Mouse (Mus musculus) large intestine, adult 2 months (tissue): ENCODE results near the gene Ctdspl. TPM values are rescaled to one million over a fixed set of nuclear protein-coding genes. Genes with fewer than 3 reads are reported as not detected.

Experiments
- DNase-seq: peaks from one replicate; pipeline ENCODE4 v3.0.0-alpha.2; 2012; ENCODE audit warnings: low read depth, low spot score
- WGBS: fragments of 180-500 bp; shearing (Covaris S2); methylation state at CpG from one replicate; pipeline ENCODE4 v1.1.7; 2018; 5-methylcytosine and 5-hydroxymethylcytosine counted together
- polyA plus RNA-seq: library from polyadenylated mRNA; depleted of rRNA; stranded (reverse); fragments of >200 nt; gene quantifications from 2 replicates; pipeline ENCODE4 v1.2.3, GENCODE M21; 2012

Gene Ctdspl
- polyA plus RNA-seq, 1 experiment, result 21.5 TPM

DNA sequence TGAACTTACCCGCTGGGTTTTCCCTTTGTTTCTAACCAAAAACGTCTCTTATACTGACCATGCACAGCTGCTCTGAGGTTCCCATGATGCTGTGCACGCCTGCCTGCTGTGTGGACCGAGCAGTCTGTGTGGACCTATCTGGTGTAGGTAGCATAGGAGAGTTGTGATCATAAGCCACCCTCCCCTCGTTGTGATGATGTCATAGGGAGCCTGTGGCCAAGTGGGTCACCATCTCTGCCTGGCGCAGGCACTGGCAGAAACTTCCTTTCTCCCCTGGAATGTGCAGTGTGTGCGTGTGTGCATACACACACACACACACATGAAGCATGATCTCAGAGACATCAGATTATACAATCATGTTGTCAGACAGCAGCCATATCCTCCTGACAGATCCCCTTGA is 50.3 kb downstream of the Ctdspl start:
- 82% methylated on average over 7 of the region's 7 CpGs for WGBS
- no peak for DNase-seq

DNA sequence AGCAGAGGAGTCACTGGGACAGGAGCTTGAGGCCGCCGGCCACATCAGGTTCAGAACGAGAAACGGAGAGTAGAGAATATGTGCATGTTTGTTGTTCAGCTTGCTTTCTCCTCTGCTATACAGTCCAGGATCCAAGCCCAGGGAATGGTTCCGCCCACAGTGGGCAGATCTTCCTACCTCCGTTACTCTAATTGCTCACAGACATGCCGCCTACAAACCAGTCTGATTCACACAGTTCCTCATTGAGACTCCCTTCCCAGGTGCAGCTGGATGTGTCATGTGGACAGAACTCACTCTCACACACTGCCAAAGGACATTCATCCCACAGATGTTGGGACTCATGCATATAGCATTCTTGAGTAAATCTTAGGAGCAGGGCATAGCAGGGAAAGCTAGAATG is 51.2 kb downstream of the Ctdspl start:
- DNase-seq, result no peak
- 94% methylated on average over 7 of the region's 7 CpGs for WGBS

DNA sequence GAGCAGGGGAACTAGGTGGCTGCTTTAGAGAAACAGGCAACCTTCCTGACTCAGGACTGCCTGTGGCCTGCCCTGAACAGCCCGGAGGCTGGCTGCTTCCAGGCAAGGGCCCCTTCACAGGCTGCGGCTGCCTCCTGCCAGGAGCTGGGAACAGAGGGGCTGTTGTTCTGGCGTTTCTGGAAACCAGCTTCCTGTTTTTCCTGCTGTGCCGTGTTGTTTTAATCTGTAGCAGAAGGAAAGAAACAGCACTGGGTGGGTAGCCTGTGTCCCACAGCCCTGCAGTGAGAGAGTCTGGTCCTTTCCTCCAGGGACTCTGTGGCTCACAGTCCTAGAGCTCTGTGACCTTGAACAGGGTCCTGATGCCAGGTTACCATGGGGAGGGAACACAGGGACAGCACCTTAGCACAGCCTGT is 54.2 kb downstream of the Ctdspl start:
- no peak for DNase-seq
- 21% methylated on average over 4 of the region's 4 CpGs for WGBS

DNA sequence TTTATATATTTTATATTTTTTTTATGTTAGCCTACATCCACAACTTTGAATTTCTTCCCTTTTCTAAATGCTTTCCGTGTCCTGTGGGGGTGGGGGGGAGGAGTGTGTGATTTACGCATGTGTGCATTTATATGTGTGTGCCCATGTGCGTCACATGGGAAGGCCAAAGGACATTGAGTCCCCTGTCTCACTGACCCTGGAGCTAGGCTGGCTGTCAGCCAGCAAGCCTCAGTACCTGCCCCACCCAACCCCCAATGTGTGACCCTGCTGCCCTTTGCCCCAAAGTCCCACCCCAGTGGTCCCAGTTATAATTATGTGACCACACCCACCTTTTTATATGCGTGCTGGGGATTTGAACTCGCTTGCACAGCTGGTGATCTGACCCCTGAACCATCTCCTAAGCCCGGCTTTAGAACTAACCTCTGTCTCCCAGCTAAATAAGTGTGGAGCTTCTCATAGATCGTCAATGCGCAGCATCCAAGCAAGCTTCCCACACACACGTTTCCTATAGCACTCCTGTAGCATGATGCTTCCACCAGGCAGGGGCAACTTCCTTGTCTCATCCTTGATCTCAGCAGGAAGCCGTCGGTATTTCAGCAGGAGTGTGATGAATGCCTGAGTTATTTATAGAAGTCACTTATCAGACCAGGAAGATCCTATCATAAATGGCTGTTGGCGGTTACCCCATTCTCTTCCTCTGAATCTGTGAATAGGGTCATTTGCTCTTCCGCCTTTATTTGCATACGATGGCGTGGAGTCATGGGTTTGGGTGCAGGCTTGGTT is 58.6 kb downstream of the Ctdspl start:
- DNase-seq, result peak; percentile 25
- 30% methylated on average over 15 of the region's 15 CpGs for WGBS

DNA sequence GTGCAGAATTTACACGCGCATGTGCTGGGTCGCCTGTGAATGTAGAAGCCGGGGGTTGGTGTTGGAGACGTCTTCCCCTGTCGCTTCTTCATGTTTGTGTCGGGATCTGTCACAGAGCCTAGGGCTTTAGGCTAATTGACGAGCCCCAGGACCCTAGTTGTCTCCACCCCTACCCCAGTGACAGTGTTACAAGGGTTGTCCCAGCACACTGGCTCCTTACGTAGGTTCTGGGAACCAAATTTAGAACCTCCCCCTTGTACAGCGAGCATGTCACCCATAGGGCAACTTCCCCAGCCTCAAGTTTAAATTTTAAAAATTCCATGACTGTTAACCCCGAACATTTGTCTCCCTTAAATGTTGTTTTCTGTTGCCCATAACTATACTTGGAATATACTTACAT is 60.0 kb downstream of the Ctdspl start:
- DNase-seq, result no peak
- 88% methylated on average over 11 of the region's 11 CpGs for WGBS

DNA sequence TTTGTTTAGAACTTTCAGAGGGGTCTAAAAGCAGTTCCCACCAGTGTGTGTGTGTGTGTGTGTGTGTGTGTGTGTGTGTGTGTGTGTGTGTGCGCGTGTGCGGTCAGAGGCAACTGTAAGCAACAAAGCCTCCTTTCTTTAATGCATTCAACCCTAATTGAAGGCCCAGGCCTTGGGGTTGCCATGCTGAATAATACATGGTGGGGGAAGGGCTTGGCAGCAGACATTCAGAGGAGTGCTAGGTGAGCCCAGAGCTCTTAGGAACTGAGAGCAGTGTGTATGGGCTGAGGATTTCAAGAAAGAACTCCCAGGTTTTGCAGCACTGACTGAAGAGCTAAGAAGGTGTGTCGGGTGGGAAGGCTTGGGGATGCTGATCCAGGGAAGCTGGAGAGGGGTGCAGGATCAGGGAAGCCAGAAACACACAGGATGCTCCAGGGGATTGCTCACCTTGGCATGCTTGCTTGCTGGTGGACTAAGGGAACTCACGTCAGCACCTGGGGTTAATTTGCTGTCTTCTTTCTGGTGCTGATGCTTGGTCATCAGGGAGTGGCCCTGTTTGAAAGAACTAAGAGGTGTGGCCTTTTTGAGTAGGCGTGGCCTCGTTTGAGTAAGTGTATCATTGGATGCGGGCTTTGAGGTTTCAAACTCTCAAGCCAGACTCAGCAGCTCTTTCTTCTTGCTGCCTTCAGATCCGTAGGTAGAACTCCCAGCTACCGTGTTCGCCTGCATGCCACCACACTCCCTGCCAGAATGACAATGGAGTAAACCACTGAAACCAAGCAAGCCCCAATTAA is 62.7 kb downstream of the Ctdspl start:
- DNase-seq, result no peak
- WGBS, result 84% methylated on average over 11 of the region's 11 CpGs

DNA sequence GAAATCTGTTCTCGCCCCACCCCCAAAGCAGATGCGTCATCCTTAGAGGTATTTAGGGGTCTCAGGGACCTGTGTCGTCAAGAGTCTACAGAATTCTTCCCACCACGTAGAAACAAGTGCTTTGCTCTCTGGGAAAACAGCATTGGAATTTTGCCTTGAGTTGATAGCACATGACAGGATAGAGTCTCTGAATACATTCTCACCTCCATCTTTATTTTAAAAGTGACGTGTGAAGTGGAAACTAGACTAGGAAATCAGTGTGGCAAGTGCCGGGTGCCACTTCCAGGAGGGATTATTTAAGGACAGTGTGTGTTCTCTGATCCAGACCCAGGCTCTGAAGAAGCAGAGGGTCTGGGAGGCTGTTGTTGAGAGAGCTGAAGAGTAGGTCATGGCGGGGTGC is 64.2 kb downstream of the Ctdspl start:
- 92% methylated on average over 7 of the region's 7 CpGs for WGBS
- no peak for DNase-seq

DNA sequence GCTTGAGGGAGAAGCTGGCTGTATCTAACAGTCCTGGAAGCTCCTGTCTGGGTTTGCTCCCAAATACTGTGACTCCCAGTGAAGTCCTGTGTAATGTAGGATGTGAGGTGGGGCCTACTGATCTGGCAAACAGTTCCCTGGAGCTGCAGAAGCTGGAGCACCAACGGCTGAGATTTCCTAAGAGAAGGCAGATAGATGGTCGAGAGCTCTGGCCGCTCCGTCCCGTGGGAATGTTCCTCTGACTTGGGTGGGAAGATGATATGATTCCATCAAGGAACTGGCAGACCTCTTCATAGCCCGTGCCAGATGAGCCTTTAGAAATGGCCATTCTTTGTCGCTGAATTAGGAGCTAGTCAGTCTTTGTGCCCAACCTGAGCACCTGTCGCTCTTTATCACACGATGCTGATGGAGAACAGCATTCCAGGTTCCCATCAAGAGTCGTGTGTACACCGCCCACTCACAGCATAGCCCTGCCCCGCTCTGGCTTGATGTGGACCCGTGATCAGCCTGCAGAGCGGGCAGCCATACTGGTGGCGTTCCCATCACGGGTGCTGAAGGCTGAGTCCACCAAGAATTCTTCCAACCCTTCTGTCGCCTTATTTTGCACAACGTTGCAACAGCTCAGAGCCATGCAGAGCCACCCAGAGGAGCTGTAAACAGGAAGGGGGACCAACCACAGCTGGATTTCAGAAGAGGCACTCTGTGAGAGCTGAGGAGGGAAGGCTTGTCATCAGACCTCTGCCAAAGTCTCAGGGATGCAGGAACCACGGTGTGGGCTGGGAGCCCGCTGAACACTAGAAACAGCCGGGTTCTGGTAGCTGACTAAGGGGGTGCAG is 65.7 kb downstream of the Ctdspl start:
- 83% methylated on average over 21 of the region's 21 CpGs for WGBS
- DNase-seq, result no peak

DNA sequence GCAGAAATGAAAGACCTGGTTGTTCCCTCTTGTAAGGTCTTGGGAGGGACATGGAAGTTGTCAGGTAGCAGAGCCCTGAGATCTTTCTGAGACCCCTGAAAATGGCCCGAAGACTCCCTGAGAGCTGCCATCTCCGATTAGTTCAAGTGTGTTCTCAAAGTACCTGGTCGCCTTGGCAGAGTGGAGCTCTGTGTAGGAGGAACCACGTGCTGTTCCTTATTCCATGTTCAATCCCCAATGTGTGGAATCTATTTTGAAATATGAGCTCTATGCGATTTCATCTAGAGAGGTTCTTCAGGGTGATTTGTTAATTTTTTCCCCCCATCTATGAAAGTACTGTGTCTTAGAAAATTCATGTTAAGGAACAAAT is 66.3 kb downstream of the Ctdspl start:
- DNase-seq, result no peak
- WGBS, result 92% methylated on average over 5 of the region's 5 CpGs

DNA sequence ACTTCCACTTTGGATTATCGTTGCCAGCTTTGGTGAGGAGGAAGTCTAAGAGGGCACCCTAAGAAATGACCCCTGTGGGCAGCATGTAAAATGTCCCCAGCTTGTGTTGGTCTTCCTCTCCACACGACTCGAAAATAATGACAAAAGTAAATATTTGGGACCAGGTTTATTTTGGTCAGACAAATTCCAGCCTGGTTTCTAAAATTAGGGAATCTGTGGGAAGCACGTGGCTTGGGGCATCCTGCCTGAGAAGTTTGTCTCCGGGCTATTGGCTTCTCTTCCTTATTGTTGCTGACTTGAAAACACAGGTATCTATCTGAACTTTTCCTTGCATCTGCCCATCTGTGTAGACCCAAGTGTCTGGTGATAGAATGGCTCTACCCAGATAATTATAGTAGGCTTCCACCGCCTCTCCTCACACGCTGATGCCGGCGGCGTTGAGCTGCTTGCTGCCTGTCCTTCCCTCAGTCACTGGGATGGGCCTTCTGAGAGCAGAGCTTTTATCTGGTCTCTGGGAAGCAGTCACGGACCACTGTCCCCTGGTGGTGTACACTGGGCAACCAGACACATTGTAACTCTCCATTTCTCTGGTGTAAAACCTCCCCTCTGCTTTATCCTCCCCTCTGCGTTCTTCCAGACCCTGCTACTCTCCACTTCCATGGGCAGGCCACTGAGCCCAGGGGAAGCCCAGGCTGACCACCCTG is 68.4 kb downstream of the Ctdspl start:
- 65% methylated on average over 12 of the region's 12 CpGs for WGBS
- DNase-seq, result no peak

DNA sequence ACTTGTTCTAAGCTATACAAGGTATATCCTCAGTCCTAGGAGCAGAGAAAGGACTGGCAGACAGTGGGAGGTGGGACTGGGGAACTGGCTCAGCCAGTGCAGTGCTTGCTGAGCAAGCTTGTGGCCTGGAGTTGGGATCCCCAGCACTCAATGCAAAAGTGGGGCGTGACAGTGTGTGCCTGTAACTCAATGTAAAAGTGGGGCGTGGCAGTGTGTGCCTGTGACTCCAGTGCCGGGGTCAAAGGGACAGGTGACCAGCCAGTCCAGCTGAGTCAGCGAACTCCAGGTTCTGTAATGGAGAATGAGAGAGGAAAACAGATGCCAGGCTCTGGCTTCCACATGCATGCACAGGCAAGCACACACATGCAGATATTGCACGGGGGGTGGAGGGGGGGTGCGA is 69.3 kb downstream of the Ctdspl start:
- peak; percentile 22 for DNase-seq
- 57% methylated on average over 6 of the region's 6 CpGs for WGBS

DNA sequence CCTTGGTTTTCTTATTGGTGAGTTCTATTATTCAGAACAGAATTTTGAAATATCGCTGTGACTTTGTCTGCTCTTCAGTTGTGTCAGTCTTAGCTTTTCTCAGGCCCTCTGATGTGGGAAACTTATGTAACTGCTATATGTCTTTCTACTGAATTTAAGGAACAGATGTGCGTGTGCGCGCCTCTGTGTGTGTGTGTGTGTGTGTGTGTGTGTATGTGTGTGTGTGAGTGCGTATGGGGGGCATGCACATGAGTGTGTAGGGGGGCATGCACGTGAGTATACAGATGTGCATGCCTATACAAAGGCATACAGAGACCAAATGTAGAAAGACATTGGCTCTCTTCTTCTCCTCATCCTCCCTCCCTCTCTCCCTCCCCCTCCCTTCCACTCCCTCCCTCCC is 71.0 kb downstream of the Ctdspl start:
- no peak for DNase-seq
- 97% methylated on average over 6 of the region's 6 CpGs for WGBS

DNA sequence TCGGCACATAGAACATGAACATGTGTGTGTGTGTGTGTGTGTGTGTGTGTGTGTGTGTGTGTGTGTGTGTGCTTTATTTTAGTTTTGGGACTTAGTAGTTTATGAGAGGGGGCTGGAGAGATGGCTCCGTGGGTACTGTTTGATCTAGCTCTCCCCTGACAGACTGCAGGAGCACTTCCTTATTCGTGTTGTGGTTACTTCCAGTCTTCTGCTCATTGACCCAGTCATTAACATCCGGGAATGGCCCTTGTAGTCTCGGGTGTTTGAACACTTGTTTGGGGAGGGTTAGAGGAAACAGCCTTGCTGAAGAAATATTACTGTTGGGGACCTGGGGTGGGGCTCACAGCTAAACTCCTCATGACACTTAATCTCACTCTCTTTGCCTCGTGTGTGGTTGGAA is 73.9 kb downstream of the Ctdspl start:
- no peak for DNase-seq
- 39% methylated on average over 6 of the region's 6 CpGs for WGBS

DNA sequence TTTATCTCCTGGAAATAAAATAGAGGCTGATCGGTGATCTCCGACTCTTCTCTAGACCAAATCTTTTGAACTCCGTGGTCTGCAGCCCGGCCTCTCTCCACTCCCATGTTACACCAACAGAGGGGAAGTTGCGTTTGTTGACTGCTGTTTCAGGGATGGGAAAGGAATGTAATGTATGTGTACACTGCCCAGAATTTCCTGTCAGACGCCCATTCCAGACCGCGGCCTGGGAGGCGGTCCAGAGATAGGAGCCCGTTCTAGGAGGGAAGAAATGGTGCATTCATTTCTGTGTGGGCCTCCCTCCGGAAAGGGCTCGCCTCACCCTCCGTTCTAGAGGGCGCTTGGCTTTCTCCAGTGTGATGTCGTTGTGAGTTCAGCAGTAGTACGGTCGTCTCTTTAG is 76.0 kb downstream of the Ctdspl start:
- DNase-seq, result no peak
- 34% methylated on average over 17 of the region's 17 CpGs for WGBS

DNA sequence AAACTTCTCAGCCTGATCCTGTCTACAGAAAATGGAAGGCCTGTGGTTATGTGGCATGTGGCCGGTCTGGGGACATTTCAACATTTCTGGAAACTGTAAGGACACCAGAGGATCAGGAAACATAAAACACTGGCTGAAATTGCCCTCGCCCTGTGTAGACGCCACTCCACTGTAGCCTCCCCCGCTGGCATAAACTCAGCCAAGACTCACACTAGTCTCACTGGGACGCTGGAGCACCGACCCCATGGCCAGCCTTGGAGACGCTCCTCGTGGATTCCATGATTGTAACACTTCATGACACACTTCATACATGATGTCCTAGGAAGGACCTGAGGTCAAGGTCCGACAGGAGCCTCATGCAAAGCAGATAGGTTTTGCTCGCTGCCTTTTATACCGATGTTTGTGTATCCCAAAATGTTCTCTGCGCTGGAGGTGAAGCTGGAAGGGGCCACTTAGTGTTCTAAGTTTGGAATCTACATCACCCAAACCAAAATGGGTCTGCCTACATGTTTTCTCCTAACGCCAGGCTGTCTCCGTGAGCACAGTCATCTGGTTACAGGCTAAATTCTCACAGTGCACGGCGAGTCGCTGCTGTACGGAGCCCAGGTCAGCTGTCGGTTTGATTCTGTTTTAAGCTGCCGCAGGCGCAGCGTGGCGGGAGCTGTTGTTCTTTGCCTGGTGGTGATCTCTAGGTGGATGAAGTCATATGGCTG is 77.9 kb downstream of the Ctdspl start:
- WGBS, result 91% methylated on average over 23 of the region's 23 CpGs
- DNase-seq, result no peak

DNA sequence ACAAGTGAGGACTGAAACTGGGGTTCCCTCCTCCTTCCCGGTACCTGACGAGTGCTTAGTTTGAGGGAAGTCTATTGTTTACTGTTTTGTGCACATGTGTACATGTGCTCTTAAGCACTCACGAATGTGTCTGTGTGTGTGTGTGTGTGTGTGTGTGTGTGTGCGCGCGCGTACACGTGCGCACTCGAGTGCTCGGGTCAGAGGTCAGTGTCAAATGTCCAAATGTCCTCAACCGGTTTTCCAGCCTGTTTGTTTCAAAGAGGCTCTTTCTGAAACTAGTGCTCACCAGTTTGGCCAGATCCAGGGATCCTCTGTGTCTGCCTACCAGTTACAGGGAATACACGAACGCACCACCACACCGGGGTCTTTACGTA is 78.4 kb downstream of the Ctdspl start:
- DNase-seq, result no peak
- WGBS, result 92% methylated on average over 16 of the region's 16 CpGs

DNA sequence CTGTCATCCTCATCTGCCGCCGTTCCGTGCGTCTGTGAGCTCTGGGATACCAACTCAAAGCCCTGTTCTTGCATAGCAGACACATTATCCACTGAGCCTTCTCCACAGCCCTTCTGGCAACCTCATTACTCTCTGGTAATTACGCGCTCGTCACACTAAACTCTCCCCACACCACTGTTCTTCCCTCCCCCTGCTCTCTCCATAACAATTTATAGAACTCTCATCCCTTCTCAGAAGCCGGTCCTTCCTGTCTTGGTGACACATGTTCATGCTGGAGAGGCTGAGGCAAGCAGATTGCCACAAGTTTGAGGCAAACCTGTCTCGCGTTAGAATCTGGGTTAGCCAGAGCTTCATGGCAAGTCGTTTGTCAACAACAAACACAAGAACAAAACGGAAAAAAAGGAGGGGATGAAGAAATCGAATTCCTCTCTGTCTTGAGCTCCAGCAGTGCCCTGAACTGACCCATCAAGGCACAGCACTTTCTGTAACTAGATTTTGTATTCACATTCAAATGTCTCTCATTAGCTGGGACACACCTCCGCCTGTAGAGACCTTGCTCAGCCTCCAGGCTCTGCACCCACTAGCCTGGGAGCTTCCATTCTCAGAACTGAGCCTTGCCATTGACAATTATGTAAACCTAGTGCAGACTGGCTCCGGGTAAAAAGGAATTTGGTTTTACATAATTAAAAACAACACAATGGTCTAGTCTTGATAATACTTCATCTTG is 79.2 kb downstream of the Ctdspl start:
- 86% methylated on average over 15 of the region's 15 CpGs for WGBS
- DNase-seq, result no peak

DNA sequence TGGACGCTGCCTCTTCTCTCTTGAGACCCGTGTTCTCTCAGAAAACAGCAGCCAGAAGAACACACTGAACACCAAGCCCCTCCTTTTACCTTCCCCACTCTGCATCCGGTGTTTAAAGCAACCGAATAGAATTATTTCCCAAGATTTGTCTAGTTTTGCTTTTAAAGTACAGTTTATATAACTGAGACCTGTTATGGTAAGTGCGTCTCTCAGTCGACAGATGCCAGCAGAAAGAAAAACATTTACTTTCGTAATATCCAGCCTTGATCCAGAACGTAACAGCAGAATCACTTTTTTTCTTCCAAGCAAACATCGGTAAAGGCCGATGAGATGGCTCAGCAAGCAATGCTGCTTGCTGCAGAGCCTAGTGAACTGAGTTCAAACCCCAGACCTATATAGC is 81.0 kb downstream of the Ctdspl start:
- WGBS, result 66% methylated on average over 10 of the region's 10 CpGs
- no peak for DNase-seq

DNA sequence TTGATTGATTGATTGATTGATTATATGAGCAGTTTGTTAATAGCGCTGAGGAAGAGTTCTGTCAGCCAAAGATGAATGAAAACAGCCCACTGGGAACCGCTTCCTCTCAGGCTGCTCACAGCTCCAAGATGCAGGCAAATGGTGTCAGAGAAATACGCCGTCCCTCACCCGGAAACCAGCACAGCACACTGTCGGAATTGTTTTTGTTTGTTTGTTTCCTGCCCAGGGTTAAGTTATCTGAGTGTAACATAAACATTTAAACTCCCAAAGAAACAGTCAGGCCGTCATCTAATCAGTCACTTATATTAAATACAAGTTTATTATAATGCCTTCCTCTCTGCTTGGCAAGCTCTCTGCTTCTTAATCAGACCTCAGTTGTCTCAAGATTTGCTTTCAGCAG is 82.6 kb downstream of the Ctdspl start:
- no peak for DNase-seq
- whole genome bisulfite sequencing, result 83% methylated on average over 7 of the region's 7 CpGs
